Mouse (Mus musculus): ENCODE measurements around the gene Nploc4. TPM values are rescaled to one million over a fixed set of nuclear protein-coding genes. Genes with fewer than 3 reads are reported as not detected.
A peak's percentile ranks its signal among the peaks of the same experiment; 100 is the strongest.

Nploc4 gene
- total and polyA plus RNA-seq, 3 experiments: 40.6 to 115 (median 50.4) TPM

DNA sequence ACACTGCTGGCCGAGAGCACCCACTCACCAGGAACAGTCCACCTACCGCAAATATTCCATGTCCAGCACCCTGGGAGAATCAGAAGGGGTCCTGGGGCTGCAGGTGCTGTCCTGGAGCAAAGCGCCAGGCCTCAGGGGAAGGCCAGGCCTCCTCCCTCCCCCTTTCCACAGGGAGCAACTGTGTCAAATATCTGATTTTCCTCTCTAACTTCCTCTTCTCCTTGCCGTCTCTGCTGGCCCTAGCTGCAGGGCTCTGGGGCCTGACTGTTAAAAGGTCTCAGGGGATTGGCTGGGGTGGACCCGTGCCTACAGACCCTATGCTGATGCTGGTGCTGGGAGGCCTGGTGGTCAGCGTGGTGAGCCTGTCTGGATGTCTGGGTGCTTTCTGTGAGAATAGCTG is 6.6 kb upstream of the Nploc4 start:
- H3K4me3 ChIP-seq (replicated peaks in 1 of 3; ENCODE audit: low read depth in 2 of 3, low read length in 2 of 3, poor library complexity in 1 of 3): no peak overlapping the region
- no peaks in the 10 kb centered on the region for H3K36me3 ChIP-seq (replicated peaks in 1 of 2; ENCODE audit: control insufficient read depth in 1 of 2, insufficient read depth in 1 of 2, low read length in 1 of 2)
- in situ Hi-C loops (cut with MboI; ENCODE audit: low pct_ligation_motif_present, low pct_unique_long_range_greater_than_20kb, low sequenced_read_pairs): no loop called here
- no peaks in the 10 kb centered on the region for H3K79me2 ChIP-seq (replicated peaks; ENCODE audit: control insufficient read depth, extremely low read depth, insufficient read depth, poor library complexity, severe bottlenecking)
- H3K9ac ChIP-seq (ENCODE audit: insufficient read depth, low read depth): no peak overlapping the region
- H3K27me3 ChIP-seq (replicated peaks): no peaks in the 10 kb centered on the region
- peaks cover 23 to 42% of the 10 kb centered on the region in 2 experiments for H3K4me1 ChIP-seq (ENCODE audit: control insufficient read depth in 1 of 2, insufficient read depth in 2 of 2)
- H3K27ac ChIP-seq (ENCODE audit: insufficient read depth, low read depth): no peak overlapping the region
- H3K9me3 ChIP-seq (replicated peaks; ENCODE audit: low read length): no peaks in the 10 kb centered on the region
- no peak for TF ChIP-seq TCF12 (IDR thresholded peaks at IDR 0.05; ENCODE audit: low read depth, low read length)
- TF ChIP-seq BHLHE40 (IDR thresholded peaks at IDR 0.05; ENCODE audit: low read depth, low read length): no peak
- no peak for TF ChIP-seq SIN3A (IDR thresholded peaks at IDR 0.05; ENCODE audit: low read length)
- TF ChIP-seq ETS1 (conservative IDR thresholded peaks at IDR 0.05; ENCODE audit: low read depth, low read length): no peak
- no peak for TF ChIP-seq IRF4 (IDR thresholded peaks at IDR 0.05; ENCODE audit: low read depth, low read length)
- TF ChIP-seq SMC3 (IDR thresholded peaks at IDR 0.05; ENCODE audit: low read depth, low read length): no peak
- TF ChIP-seq NELFE (IDR thresholded peaks at IDR 0.05; ENCODE audit: low read depth, low read length): no peak
- TF ChIP-seq USF1 (IDR thresholded peaks at IDR 0.05; ENCODE audit: low read depth, low read length): no peak
- no peak for TF ChIP-seq KAT2A (IDR thresholded peaks at IDR 0.05; ENCODE audit: insufficient replicate concordance, low read length)
- TF ChIP-seq NRF1 (IDR thresholded peaks at IDR 0.05; ENCODE audit: low read depth, low read length): no peak
- no peak for TF ChIP-seq JUN (IDR thresholded peaks at IDR 0.05; ENCODE audit: insufficient read depth, low read depth, low read length)
- no peak for TF ChIP-seq RAD21 (IDR thresholded peaks at IDR 0.05; ENCODE audit: low read depth, low read length)
- no peak for TF ChIP-seq GABPA (IDR thresholded peaks at IDR 0.05; ENCODE audit: insufficient replicate concordance, low read depth, low read length)
- no peak for DNase-seq (ENCODE audit: extremely low read depth)
- H3K4me2 ChIP-seq (ENCODE audit: insufficient read depth, low read depth, poor library complexity, severe bottlenecking): no peak overlapping the region
- dilution Hi-C loops (cut with MboI; ENCODE audit: extremely low pct_ligation_motif_present, extremely low pct_unique_long_range_greater_than_20kb, low sequenced_read_pairs): no loop called here

GRCm38 (mm10) chr11:120442765-120443280 is 5.3 kb upstream of the Nploc4 start:
- Histone ChIP-seq H3K27ac (ENCODE audit: insufficient read depth, low read depth) (no peak overlapping the region), H3K9ac (ENCODE audit: insufficient read depth, low read depth) (no peak overlapping the region), H3K36me3 (replicated peaks in 1 of 2; ENCODE audit: control insufficient read depth in 1 of 2, insufficient read depth in 1 of 2, low read length in 1 of 2) (no peaks in the 10 kb centered on the region), H3K4me1 (ENCODE audit: control insufficient read depth in 1 of 2, insufficient read depth in 2 of 2) (peaks cover 19 to 32% of the 10 kb centered on the region in 2 experiments), H3K4me2 (ENCODE audit: insufficient read depth, low read depth, poor library complexity, severe bottlenecking) (no peak overlapping the region), H3K27me3 (replicated peaks) (no peaks in the 10 kb centered on the region), H3K79me2 (replicated peaks; ENCODE audit: control insufficient read depth, extremely low read depth, insufficient read depth, poor library complexity, severe bottlenecking) (no peaks in the 10 kb centered on the region), H3K4me3 (replicated peaks in 1 of 3; ENCODE audit: low read depth in 2 of 3, low read length in 2 of 3, poor library complexity in 1 of 3) (no peak overlapping the region), H3K9me3 (replicated peaks; ENCODE audit: low read length) (no peaks in the 10 kb centered on the region)
- peak; percentile 41 to 53; a peak in 3 of 4 replicates for TF ChIP-seq CTCF (conservative IDR thresholded peaks at IDR 0.05 in 1 of 2, IDR thresholded peaks at IDR 0.05 in 1 of 2; ENCODE audit: low read depth in 2 of 2, low read length in 2 of 2)
- no peak for TF ChIP-seq PAX5 (IDR thresholded peaks at IDR 0.05; ENCODE audit: low read length)
- no peak for DNase-seq (ENCODE audit: extremely low read depth)
- dilution Hi-C loops (cut with MboI; ENCODE audit: extremely low pct_ligation_motif_present, extremely low pct_unique_long_range_greater_than_20kb, low sequenced_read_pairs): no loop called here
- in situ Hi-C loops (cut with MboI; ENCODE audit: low pct_ligation_motif_present, low pct_unique_long_range_greater_than_20kb, low sequenced_read_pairs): no loop called here

All from CH12.LX (cell line).